Mouse (Mus musculus): ENCODE data around the gene Fam104a.

DNA sequence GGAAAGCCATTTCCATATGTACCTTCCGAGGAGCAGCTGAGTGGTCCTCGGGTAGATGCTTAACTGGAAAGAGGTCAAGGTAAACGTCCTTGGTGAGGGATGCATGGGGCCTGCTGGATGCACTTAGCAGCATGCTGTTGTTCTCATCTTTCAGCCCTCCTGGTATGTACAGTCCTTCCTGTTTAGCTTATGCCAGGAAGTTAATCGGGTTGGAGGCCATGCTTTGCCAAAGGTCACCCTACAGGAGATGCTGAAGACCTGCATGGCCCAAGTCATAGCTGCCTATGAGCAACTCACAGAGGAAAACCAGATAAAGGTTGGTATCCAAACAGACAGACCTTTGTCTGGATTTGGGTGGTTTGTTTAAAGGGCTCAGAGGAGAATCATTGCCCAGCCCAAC lies 26.7 kb downstream of the Fam104a start:
- TF ChIP-seq CTCF (IDR thresholded peaks at IDR 0.05; ENCODE audit: control insufficient read depth, insufficient read depth, insufficient replicate concordance, low read depth, low read length) (no peak), POLR2A (IDR thresholded peaks at IDR 0.05; ENCODE audit: control insufficient read depth, low read depth, low read length) (no peak)

Data from testis, adult 2 months (tissue).